ENCODE assay signal across 40 mouse cellular contexts in genomic region chr10:108705658-108706057, GRCm38 (mm10). TPM values are rescaled to one million over a fixed set of nuclear protein-coding genes. Genes with fewer than 3 reads are reported as not detected.
"Had no signal": no experiment of that assay in that cellular context is flagged by ENCODE, and none has a peak within 500 bp of the region (broad histone marks: within the 10 kb centered on the region; RNA-seq: fewer than 3 reads in every experiment).

No protein-coding gene starts in this region.

- H3K9me3 ChIP-seq: limb, embryonic 10.5 days; limb, embryonic 12.5 days; limb, embryonic 13.5 days; limb, embryonic 15.5 days; liver, embryonic 12.5 days; liver, embryonic 15.5 days; midbrain, embryonic 10.5 days; midbrain, embryonic 12.5 days; midbrain, embryonic 13.5 days; midbrain, embryonic 15.5 days had no signal

- H3K9ac ChIP-seq: limb, embryonic 12.5 days; limb, embryonic 13.5 days; limb, embryonic 15.5 days; liver, embryonic 12.5 days; liver, embryonic 13.5 days; liver, embryonic 14.5 days; liver, embryonic 15.5 days; lung, embryonic 14.5 days; lung, embryonic 15.5 days; midbrain, embryonic 12.5 days; midbrain, embryonic 13.5 days; midbrain, embryonic 15.5 days; neural tube, embryonic 12.5 days had no signal

- ATAC-seq: liver, embryonic 12.5 days; lung, postnatal 0 days; midbrain, embryonic 13.5 days; midbrain, embryonic 15.5 days; midbrain, embryonic 16.5 days had no signal

- H3K27me3 ChIP-seq: limb, embryonic 12.5 days; limb, embryonic 13.5 days; limb, embryonic 15.5 days; liver, embryonic 12.5 days; liver, embryonic 13.5 days; liver, embryonic 15.5 days; lung, embryonic 15.5 days; megakaryocyte, embryonic 14.5 days; midbrain, embryonic 12.5 days; midbrain, embryonic 13.5 days; midbrain, embryonic 15.5 days; neural tube, embryonic 12.5 days had no signal

- DNase-seq: left cerebral cortex, postnatal 4 days; liver, embryonic 13.5 days; lung, adult 18-20 months; lung, adult 2 months; lung, embryonic 14.5 days; lung, postnatal 10 days; lung, postnatal 14 days; lung, postnatal 36 days; lung, postnatal 4 days; midbrain, embryonic 14.5 days had no signal

- H3K4me1 ChIP-seq: limb, embryonic 10.5 days; limb, embryonic 12.5 days; limb, embryonic 13.5 days; limb, embryonic 15.5 days; liver, embryonic 12.5 days; liver, embryonic 13.5 days; liver, embryonic 15.5 days; lung, embryonic 15.5 days; megakaryocyte, embryonic 14.5 days; neural tube, embryonic 12.5 days had no signal

- H3K4me2 ChIP-seq: limb, embryonic 12.5 days; limb, embryonic 13.5 days; limb, embryonic 15.5 days; liver, embryonic 12.5 days; liver, embryonic 13.5 days; liver, embryonic 15.5 days; lung, embryonic 14.5 days; lung, embryonic 15.5 days; midbrain, embryonic 11.5 days; midbrain, embryonic 12.5 days; midbrain, embryonic 13.5 days; midbrain, embryonic 15.5 days; neural tube, embryonic 12.5 days had no signal

- H3K36me3 ChIP-seq: limb, embryonic 10.5 days; limb, embryonic 12.5 days; limb, embryonic 13.5 days; limb, embryonic 15.5 days; liver, embryonic 12.5 days; liver, embryonic 13.5 days; liver, embryonic 15.5 days; lung, embryonic 15.5 days; midbrain, embryonic 10.5 days; midbrain, embryonic 12.5 days; midbrain, embryonic 13.5 days; midbrain, embryonic 15.5 days; neural tube, embryonic 12.5 days had no signal

- H3K4me3 ChIP-seq: left cerebral cortex, adult 2 months; limb, embryonic 10.5 days; limb, embryonic 12.5 days; limb, embryonic 13.5 days; limb, embryonic 15.5 days; liver, embryonic 12.5 days; liver, embryonic 13.5 days; liver, embryonic 15.5 days; lung, embryonic 15.5 days; megakaryocyte, embryonic 14.5 days; midbrain, embryonic 10.5 days; midbrain, embryonic 12.5 days; midbrain, embryonic 13.5 days; midbrain, embryonic 15.5 days; myocyte; neural tube, embryonic 12.5 days had no signal

- H3K27ac ChIP-seq: left cerebral cortex, adult 2 months; limb, embryonic 10.5 days; limb, embryonic 12.5 days; limb, embryonic 13.5 days; limb, embryonic 15.5 days; liver, embryonic 12.5 days; liver, embryonic 13.5 days; liver, embryonic 14.5 days; liver, embryonic 15.5 days; lung, embryonic 15.5 days; macrophage; midbrain, embryonic 10.5 days; midbrain, embryonic 12.5 days; midbrain, embryonic 13.5 days; midbrain, embryonic 15.5 days; neural tube, embryonic 12.5 days had no signal

RNA-seq across cellular contexts. Expression of gene Gm5136, which starts 5.7 kb away (rescaled TPM):
- total RNA-seq: megakaryocyte progenitor cell, adult 5-6 weeks; megakaryocyte, adult 5-6 weeks; megakaryocyte-erythroid progenitor cell, adult 5-6 weeks; monocyte, adult 5-6 weeks had no signal
- polyA plus RNA-seq: limb, embryonic 10.5 days; limb, embryonic 11.5 days; limb, embryonic 12.5 days; limb, embryonic 13.5 days; limb, embryonic 14.5 days; limb, embryonic 15.5 days; liver, embryonic 12.5 days; liver, embryonic 13.5 days; liver, embryonic 14.5 days; liver, embryonic 15.5 days; liver, embryonic 16.5 days; lung, adult 2 months; lung, embryonic 14.5 days; lung, embryonic 15.5 days; lung, embryonic 16.5 days; lung, postnatal 0 days; macrophage; midbrain, embryonic 10.5 days; midbrain, embryonic 12.5 days; midbrain, postnatal 0 days; myocyte; neural tube, embryonic 11.5 days had no signal
